Mouse (Mus musculus): Measurements from ENCODE around the gene Il6st. TPM values are rescaled to one million over a fixed set of nuclear protein-coding genes. Genes with fewer than 3 reads are reported as not detected.

The Il6st gene
- polyA plus RNA-seq, 1 experiment, result 65.3 TPM

- peak overlapping the region; percentile 97 for H3K27ac ChIP-seq (ENCODE audit: insufficient read depth, low read depth, low read length)
- peaks cover 40% of the 10 kb centered on the region for H3K4me1 ChIP-seq (ENCODE audit: control insufficient read depth, insufficient read depth, low read length)
- TF ChIP-seq CTCF (IDR thresholded peaks at IDR 0.05; ENCODE audit: low read depth, low read length) (no peak), POLR2A (IDR thresholded peaks at IDR 0.05; ENCODE audit: borderline replicate concordance, low read depth, low read length) (no peak)
- no peak overlapping the region for H3K4me3 ChIP-seq (ENCODE audit: insufficient read depth, low read length)
Measured at GRCm38 (mm10) chr13:112440668-112441067, 23.2 kb upstream of the Il6st start.

GRCm38 (mm10) chr13:112442867-112443529, 20.9 kb upstream of the Il6st start:
- peak overlapping the region; percentile 34; the same call in 1 of the 2 replicates for H3K4me3 ChIP-seq (ENCODE audit: insufficient read depth, low read length)
- TF ChIP-seq CTCF (IDR thresholded peaks at IDR 0.05; ENCODE audit: low read depth, low read length) (no peak), POLR2A (IDR thresholded peaks at IDR 0.05; ENCODE audit: borderline replicate concordance, low read depth, low read length) (no peak)
- peaks cover 40% of the 10 kb centered on the region for H3K4me1 ChIP-seq (ENCODE audit: control insufficient read depth, insufficient read depth, low read length)
- peak overlapping the region; percentile 98 for H3K27ac ChIP-seq (ENCODE audit: insufficient read depth, low read depth, low read length)

GRCm38 (mm10) chr13:112447108-112447665, 16.7 kb upstream of the Il6st start:
- peaks cover 21% of the 10 kb centered on the region for H3K4me1 ChIP-seq (ENCODE audit: control insufficient read depth, insufficient read depth, low read length)
- H3K4me3 ChIP-seq (ENCODE audit: insufficient read depth, low read length), result no peak overlapping the region
- TF ChIP-seq CTCF (IDR thresholded peaks at IDR 0.05; ENCODE audit: low read depth, low read length), result no peak
- TF ChIP-seq POLR2A (IDR thresholded peaks at IDR 0.05; ENCODE audit: borderline replicate concordance, low read depth, low read length), result no peak
- H3K27ac ChIP-seq (ENCODE audit: insufficient read depth, low read depth, low read length), result no peak overlapping the region

- H3K27ac ChIP-seq (ENCODE audit: insufficient read depth, low read depth, low read length), result no peak overlapping the region
- no peak for TF ChIP-seq CTCF (IDR thresholded peaks at IDR 0.05; ENCODE audit: low read depth, low read length)
- peaks cover 6% of the 10 kb centered on the region; the same call in 1 of the 2 replicates for H3K4me1 ChIP-seq (ENCODE audit: control insufficient read depth, insufficient read depth, low read length)
Measured at GRCm38 (mm10) chr13:112450210-112450609, 13.7 kb upstream of the Il6st start.

GRCm38 (mm10) chr13:112457366-112457765, 6.5 kb upstream of the Il6st start:
- H3K27ac ChIP-seq (ENCODE audit: insufficient read depth, low read depth, low read length), result no peak overlapping the region
- H3K4me1 ChIP-seq (ENCODE audit: control insufficient read depth, insufficient read depth, low read length), result 0 out of 2 replicates have a peak, but pooled peaks cover 1% of the 10 kb centered on the region
- TF ChIP-seq CTCF (IDR thresholded peaks at IDR 0.05; ENCODE audit: low read depth, low read length) (no peak), POLR2A (IDR thresholded peaks at IDR 0.05; ENCODE audit: borderline replicate concordance, low read depth, low read length) (no peak)
- no peak overlapping the region for H3K4me3 ChIP-seq (ENCODE audit: insufficient read depth, low read length)

More at GRCm38 (mm10) chr13:112450210-112450609, 13.7 kb upstream of the Il6st start:
- no peak overlapping the region for H3K4me3 ChIP-seq (ENCODE audit: insufficient read depth, low read length)

- no peak overlapping the region for H3K27ac ChIP-seq (ENCODE audit: insufficient read depth, low read depth, low read length)
- TF ChIP-seq POLR2A (IDR thresholded peaks at IDR 0.05; ENCODE audit: borderline replicate concordance, low read depth, low read length) (no peak), CTCF (IDR thresholded peaks at IDR 0.05; ENCODE audit: low read depth, low read length) (no peak)
- no peak overlapping the region for H3K4me3 ChIP-seq (ENCODE audit: insufficient read depth, low read length)
- peaks cover 3% of the 10 kb centered on the region for H3K4me1 ChIP-seq (ENCODE audit: control insufficient read depth, insufficient read depth, low read length)
Measured at GRCm38 (mm10) chr13:112458016-112458415, 5.9 kb upstream of the Il6st start.

GRCm38 (mm10) chr13:112458435-112459018, 5.3 kb upstream of the Il6st start:
- no peak overlapping the region for H3K27ac ChIP-seq (ENCODE audit: insufficient read depth, low read depth, low read length)
- TF ChIP-seq POLR2A (IDR thresholded peaks at IDR 0.05; ENCODE audit: borderline replicate concordance, low read depth, low read length) (no peak), CTCF (IDR thresholded peaks at IDR 0.05; ENCODE audit: low read depth, low read length) (no peak)
- H3K4me1 ChIP-seq (ENCODE audit: control insufficient read depth, insufficient read depth, low read length), result peaks cover 5% of the 10 kb centered on the region
- H3K4me3 ChIP-seq (ENCODE audit: insufficient read depth, low read length), result no peak overlapping the region

GRCm38 (mm10) chr13:112459956-112460355, 3.9 kb upstream of the Il6st start:
- H3K4me1 ChIP-seq (ENCODE audit: control insufficient read depth, insufficient read depth, low read length), result peaks cover 5% of the 10 kb centered on the region
- H3K27ac ChIP-seq (ENCODE audit: insufficient read depth, low read depth, low read length), result no peak overlapping the region
- H3K4me3 ChIP-seq (ENCODE audit: insufficient read depth, low read length), result no peak overlapping the region
- TF ChIP-seq POLR2A (IDR thresholded peaks at IDR 0.05; ENCODE audit: borderline replicate concordance, low read depth, low read length) (no peak), CTCF (IDR thresholded peaks at IDR 0.05; ENCODE audit: low read depth, low read length) (no peak)

GRCm38 (mm10) chr13:112462411-112462987, 1.4 kb upstream of the Il6st start:
- Histone ChIP-seq H3K27ac (ENCODE audit: insufficient read depth, low read depth, low read length) (no peak overlapping the region), H3K4me3 (ENCODE audit: insufficient read depth, low read length) (no peak overlapping the region)
- no peak for TF ChIP-seq POLR2A (IDR thresholded peaks at IDR 0.05; ENCODE audit: borderline replicate concordance, low read depth, low read length)
- TF ChIP-seq CTCF (IDR thresholded peaks at IDR 0.05; ENCODE audit: low read depth, low read length), result no peak

GRCm38 (mm10) chr13:112463337-112463802, 500 bp upstream of the Il6st start:
- Histone ChIP-seq H3K4me3 (ENCODE audit: insufficient read depth, low read length) (peak overlapping the region; percentile 67), H3K4me1 (ENCODE audit: control insufficient read depth, insufficient read depth, low read length) (peaks cover 12% of the 10 kb centered on the region), H3K27ac (ENCODE audit: insufficient read depth, low read depth, low read length) (peak overlapping the region; percentile 72)
- no peak for TF ChIP-seq CTCF (IDR thresholded peaks at IDR 0.05; ENCODE audit: low read depth, low read length)
- TF ChIP-seq POLR2A (IDR thresholded peaks at IDR 0.05; ENCODE audit: borderline replicate concordance, low read depth, low read length), result no peak

More at GRCm38 (mm10) chr13:112462411-112462987, 1.4 kb upstream of the Il6st start:
- H3K4me1 ChIP-seq (ENCODE audit: control insufficient read depth, insufficient read depth, low read length), result peaks cover 11% of the 10 kb centered on the region

Data from bone marrow macrophage, adult 2 months (primary cell).